Mouse (Mus musculus): ENCODE measurements around the gene Wdr90. TPM values are rescaled to one million over a fixed set of nuclear protein-coding genes. Genes with fewer than 3 reads are reported as not detected.
A peak's percentile ranks its signal among the peaks of the same experiment; 100 is the strongest.

Wdr90 gene
- polyA plus RNA-seq, 1 experiment from 2014 or later, result 22.4 TPM

DNA sequence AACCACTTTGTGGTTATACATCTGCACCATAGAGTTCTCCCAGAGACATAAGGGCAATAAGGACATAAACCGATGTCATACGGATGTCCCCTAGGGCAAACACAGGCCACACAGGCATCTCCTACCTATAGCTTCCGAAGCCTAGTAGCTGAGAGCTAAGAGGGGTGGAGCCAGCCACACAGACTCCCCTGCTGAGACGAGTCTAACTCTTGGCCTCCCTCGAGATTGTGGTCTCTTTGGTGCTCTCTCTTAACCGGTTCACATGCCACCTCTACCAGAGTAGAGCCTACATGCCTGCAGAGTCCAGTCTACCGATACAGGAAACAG is 6.2 kb upstream of the Wdr90 start:
- 16% methylated on average over 7 of the region's 7 CpGs for WGBS
- H3K4me3 ChIP-seq (replicated peaks), result peak overlapping the region; percentile 87
- no peaks in the 10 kb centered on the region for H3K9me3 ChIP-seq
- peaks cover 17% of the 10 kb centered on the region for H3K4me1 ChIP-seq (replicated peaks)
- H3K36me3 ChIP-seq, result no peaks in the 10 kb centered on the region
- peak overlapping the region; percentile 92 for H3K4me2 ChIP-seq (replicated peaks)
- peak overlapping the region; percentile 82; the same call in 1 of the 2 replicates for H3K9ac ChIP-seq (replicated peaks)
- H3K27me3 ChIP-seq, result peaks cover 9% of the 10 kb centered on the region; the same call in 1 of the 2 replicates
- no peak overlapping the region for H3K27ac ChIP-seq
- ATAC-seq, result no peak

DNA sequence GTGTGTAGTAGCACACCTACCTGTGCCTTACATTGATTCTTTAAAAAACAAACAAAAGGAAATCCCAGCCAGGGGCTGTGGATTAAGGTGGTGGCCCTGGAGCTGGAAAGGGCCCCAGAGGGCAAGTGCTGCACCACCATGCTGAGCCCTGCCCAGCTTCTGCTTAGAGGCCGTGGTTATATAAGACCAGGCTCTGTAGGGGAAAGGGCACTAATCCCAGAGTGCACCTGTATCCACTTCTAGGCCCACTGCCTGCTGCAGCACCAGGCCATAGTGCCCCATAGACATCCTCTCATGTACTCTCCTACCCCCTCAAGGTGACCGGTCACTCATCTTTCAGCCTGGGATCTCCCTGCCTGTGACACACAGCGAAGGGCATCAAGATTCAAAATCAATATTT is 4.9 kb upstream of the Wdr90 start:
- ATAC-seq, result no peak
- Histone ChIP-seq H3K27me3 (peaks cover 9% of the 10 kb centered on the region; the same call in 1 of the 2 replicates), H3K36me3 (no peaks in the 10 kb centered on the region), H3K4me3 (replicated peaks) (no peak overlapping the region), H3K4me1 (replicated peaks) (peaks cover 24% of the 10 kb centered on the region), H3K4me2 (replicated peaks) (no peak overlapping the region), H3K9me3 (no peaks in the 10 kb centered on the region), H3K9ac (replicated peaks) (no peak overlapping the region), H3K27ac (no peak overlapping the region)
- 89% methylated on average over 3 of the region's 3 CpGs for WGBS

DNA sequence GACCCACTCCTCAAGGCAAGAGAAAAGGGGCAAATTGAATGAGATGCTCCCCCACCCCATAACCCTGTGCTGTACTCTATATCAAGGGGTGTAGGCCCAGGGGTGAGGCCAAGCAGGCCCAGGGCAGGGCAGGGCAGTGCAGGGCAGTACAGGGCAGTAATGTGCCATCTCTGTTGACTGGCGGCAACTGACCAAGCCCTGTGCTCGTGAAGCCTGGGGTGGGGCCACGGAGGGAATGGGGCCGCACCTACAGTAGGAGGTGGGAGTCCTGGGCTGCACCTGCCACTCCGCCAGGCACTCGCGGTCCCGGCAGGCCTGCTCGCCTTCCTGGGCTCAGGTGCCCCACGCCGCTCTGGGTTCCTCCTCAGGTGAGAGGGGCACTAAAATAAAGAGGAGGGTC is 4.0 kb upstream of the Wdr90 start:
- no peaks in the 10 kb centered on the region for H3K36me3 ChIP-seq
- H3K27ac ChIP-seq, result no peak overlapping the region
- WGBS, result 90% methylated on average over 11 of the region's 11 CpGs
- H3K9ac ChIP-seq (replicated peaks), result no peak overlapping the region
- H3K4me1 ChIP-seq (replicated peaks), result peaks cover 33% of the 10 kb centered on the region
- peaks cover 9% of the 10 kb centered on the region; the same call in 1 of the 2 replicates for H3K27me3 ChIP-seq
- no peak for ATAC-seq
- H3K4me3 ChIP-seq (replicated peaks), result no peak overlapping the region
- H3K4me2 ChIP-seq (replicated peaks), result no peak overlapping the region
- H3K9me3 ChIP-seq, result no peaks in the 10 kb centered on the region

DNA sequence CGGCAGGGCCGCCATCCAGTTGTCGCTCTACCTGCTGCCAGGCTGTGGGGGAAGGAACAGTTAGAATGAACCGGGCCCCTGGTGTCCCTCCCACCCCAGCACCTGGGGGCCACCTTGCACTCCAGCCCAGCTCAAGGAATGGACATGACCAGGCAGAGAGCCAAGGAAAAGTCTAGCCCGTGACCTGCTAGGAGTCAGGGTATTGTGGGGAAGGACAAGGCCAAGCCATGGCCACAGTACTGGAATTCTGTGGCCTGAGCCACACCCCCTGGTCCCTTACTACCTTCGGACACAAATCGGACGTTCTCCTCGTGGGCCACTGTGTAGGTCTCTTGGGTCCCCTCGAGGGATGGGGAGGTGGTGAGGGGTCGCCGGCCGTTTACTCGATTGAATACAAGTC is 3.0 kb upstream of the Wdr90 start:
- Histone ChIP-seq H3K27ac (no peak overlapping the region), H3K4me3 (replicated peaks) (no peak overlapping the region), H3K9ac (replicated peaks) (no peak overlapping the region), H3K9me3 (no peaks in the 10 kb centered on the region), H3K4me1 (replicated peaks) (peaks cover 40% of the 10 kb centered on the region), H3K36me3 (no peaks in the 10 kb centered on the region), H3K27me3 (peaks cover 9% of the 10 kb centered on the region; the same call in 1 of the 2 replicates), H3K4me2 (replicated peaks) (no peak overlapping the region)
- no peak for ATAC-seq
- WGBS, result 91% methylated on average over 14 of the region's 14 CpGs

DNA sequence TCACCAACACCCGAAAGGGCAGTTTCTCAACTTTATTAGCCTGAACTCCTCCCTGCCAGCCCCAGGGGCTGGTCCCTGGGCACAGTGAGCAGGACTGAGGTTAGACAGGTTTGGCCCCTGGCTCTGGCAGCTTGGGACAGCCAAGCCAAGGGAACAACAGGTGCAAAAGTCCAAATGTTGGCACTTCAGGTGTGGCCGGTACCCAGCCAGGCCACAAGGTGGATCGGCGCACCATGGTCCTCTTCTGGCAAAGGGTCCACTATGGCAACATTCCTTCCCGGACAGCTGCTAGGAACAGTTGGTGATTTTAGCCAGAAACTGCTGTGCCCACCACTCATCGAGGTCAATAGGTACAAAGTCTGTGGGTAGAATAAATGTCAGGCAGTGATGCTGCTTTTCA is 2.4 kb upstream of the Wdr90 start:
- 94% methylated on average over 6 of the region's 6 CpGs for WGBS
- Histone ChIP-seq H3K4me1 (replicated peaks) (peaks cover 35% of the 10 kb centered on the region), H3K4me3 (replicated peaks) (no peak overlapping the region), H3K36me3 (no peaks in the 10 kb centered on the region), H3K27ac (no peak overlapping the region), H3K4me2 (replicated peaks) (no peak overlapping the region), H3K9me3 (no peaks in the 10 kb centered on the region), H3K27me3 (peaks cover 9% of the 10 kb centered on the region; the same call in 1 of the 2 replicates), H3K9ac (replicated peaks) (no peak overlapping the region)
- no peak for ATAC-seq

DNA sequence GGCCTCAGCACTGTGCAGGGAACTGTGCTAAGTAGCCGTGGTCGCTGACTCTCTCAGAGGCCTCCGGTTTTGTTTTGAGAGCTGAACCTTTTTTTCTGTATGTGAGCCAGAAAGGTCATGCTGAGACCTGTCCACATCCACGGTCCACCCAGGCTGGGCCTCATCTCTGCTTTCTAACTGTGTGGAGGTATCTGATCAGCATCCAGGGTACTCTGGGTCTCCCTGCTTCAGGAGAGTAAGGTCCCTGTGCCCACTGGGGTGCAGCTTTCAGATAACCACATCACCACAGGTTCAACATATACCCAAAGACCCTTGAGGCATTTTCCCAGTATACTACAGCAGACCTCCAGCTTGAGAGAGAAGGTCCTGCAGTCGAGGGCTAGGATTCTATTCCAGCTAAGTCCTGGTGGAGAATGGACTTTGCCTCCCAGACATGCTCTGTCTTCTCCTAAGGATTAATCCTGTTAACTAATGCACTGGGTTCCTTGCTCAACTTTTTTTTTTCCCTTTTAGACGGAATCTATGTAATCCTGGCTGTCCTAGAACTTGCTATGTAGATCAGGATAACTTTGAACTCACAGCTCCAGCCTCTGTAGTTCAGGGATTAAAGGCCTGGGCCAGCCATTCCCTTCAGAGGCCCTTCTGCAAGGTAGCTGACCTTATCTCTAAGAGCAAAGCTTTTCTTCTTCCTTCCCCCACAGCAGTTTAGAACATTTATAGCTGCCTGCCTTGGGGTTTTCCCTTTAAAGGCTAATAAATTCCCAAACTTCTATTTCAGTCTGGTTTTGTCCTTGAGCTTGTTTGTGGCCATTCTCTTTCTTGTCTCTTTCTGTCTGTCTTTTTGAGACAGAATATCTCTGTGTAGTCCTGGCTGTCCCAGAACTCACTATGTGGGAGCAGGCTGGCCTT is 657 bp upstream of the Wdr90 start:
- Histone ChIP-seq H3K4me1 (replicated peaks) (peaks cover 26% of the 10 kb centered on the region), H3K9ac (replicated peaks) (peak overlapping the region; percentile 88), H3K4me2 (replicated peaks) (peak overlapping the region; percentile 90), H3K4me3 (replicated peaks) (peak overlapping the region; percentile 69), H3K27me3 (0 out of 2 replicates have a peak, but pooled peaks cover 2% of the 10 kb centered on the region), H3K9me3 (no peaks in the 10 kb centered on the region), H3K27ac (peak overlapping the region; percentile 88), H3K36me3 (no peaks in the 10 kb centered on the region)
- 5% methylated on average over 6 of the region's 6 CpGs for WGBS
- peak; percentile 72; the same call in 1 of the 2 replicates for ATAC-seq

DNA sequence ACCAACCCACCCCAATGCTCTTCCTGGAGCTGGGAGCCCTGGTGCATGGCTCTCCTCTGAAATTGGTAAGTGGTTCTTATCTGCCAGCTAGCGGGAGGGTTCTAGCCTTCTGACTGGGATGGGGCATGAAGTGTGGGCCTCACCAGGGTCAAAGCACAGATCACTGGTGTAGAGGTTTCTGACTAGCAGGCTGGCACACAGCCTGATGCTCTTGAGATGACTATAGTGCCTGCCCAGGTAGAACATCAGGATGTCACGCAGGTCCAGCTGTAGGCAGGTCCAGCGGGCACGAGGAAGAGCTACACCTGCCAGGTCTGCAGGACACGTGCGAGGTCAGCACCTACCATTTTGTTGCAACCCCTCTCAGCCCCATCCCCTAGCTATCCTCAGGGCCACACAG is 1.1 kb downstream of the Wdr90 start:
- Histone ChIP-seq H3K4me3 (replicated peaks) (peak overlapping the region; percentile 69; the same call in 1 of the 2 replicates), H3K4me1 (replicated peaks) (peaks cover 26% of the 10 kb centered on the region), H3K9ac (replicated peaks) (peak overlapping the region; percentile 88; the same call in 1 of the 2 replicates), H3K36me3 (no peaks in the 10 kb centered on the region), H3K4me2 (replicated peaks) (peak overlapping the region; percentile 90), H3K9me3 (no peaks in the 10 kb centered on the region), H3K27me3 (no peaks in the 10 kb centered on the region), H3K27ac (no peak overlapping the region)
- WGBS, result 95% methylated on average over 6 of the region's 6 CpGs
- no peak for ATAC-seq

DNA sequence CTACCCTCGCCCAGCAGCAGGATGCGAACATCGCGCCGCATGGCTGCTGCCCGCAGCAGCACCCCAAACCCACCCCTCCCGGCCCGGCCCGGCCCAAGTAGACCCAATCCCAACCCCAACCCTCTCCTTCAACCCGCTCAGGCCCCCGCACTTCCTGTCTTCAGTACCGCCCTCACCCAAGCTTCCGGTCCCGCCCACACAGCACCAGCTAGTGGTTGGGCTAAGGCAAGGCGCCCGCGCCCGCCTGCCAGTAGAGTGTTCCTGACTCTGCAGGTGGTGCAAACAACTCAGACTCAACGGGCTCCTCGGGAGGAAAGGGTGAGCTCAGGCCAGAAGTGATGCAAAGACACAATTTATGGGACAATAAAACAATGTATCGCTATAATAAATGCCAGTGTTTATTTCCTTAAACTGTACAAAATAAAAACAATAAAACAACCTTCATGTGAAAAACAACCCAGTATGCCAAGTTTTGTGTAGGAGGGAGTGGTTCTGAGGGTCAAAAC is 16.9 kb downstream of the Wdr90 start, which contains the start of gene Rhot2:
TSS of gene Rhot2 (minus strand) at position 456 of the 506 bp plus-strand sequence.
- Histone ChIP-seq H3K9me3 (no peaks in the 10 kb centered on the region), H3K4me3 (replicated peaks) (peak within 1 kb of the TSS; percentile 92), H3K4me2 (replicated peaks) (peak within 1 kb of the TSS; percentile 90), H3K27me3 (no peaks in the 10 kb centered on the region), H3K36me3 (peaks cover 63% of the 10 kb centered on the region), H3K9ac (replicated peaks) (peak within 1 kb of the TSS; percentile 86), H3K4me1 (replicated peaks) (peaks cover 20% of the 10 kb centered on the region), H3K27ac (peak within 1 kb of the TSS; percentile 52)
- under 1% methylated on average over 21 of the region's 21 CpGs for WGBS
- ATAC-seq, result peak; percentile 96

DNA sequence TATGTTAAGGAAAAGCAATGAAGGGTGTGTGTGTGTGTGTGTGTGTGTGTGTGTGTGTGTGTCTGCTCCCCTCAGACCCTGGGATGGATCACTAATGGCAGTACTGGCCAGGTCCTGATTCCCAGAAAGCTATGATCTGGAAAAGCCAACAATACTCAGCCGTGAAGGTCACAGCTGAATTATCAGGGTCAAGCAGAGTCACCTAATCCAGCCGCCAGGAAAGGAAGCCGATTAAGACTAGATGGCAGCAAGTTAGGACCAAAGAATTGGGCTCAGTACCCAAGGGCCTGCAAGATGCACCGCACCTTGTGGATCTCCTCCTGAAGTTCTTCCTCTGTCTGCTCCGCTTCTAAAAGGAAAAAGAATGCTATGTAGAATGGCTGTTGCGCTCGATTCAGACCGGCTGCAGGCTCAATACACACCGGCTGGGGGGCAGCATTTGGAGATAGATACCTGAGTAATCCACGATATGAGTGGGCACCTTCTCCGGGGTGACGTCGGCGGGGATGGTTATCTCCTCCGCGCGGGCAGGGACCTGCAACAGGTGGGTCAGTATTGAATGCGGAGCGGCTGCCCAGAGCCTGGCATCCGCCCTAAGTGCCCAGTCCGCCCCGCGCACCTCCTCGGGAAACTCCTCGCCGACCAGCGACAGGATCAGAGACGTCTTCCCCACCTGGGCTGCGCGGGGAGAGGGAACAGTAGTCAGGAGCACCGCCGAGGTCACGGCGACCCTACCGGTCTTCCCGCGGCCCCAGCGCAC is 17.5 kb downstream of the Wdr90 start:
- peak overlapping the region; percentile 52; the same call in 1 of the 2 replicates for H3K27ac ChIP-seq
- peaks cover 20% of the 10 kb centered on the region for H3K4me1 ChIP-seq (replicated peaks)
- H3K9me3 ChIP-seq, result no peaks in the 10 kb centered on the region
- peak overlapping the region; percentile 90 for H3K4me2 ChIP-seq (replicated peaks)
- ATAC-seq, result peak; percentile 53
- 2% methylated on average over 38 of the region's 38 CpGs for WGBS
- H3K4me3 ChIP-seq (replicated peaks), result peak overlapping the region; percentile 92
- H3K27me3 ChIP-seq, result no peaks in the 10 kb centered on the region
- H3K36me3 ChIP-seq, result peaks cover 63% of the 10 kb centered on the region
- H3K9ac ChIP-seq (replicated peaks), result peak overlapping the region; percentile 86

DNA sequence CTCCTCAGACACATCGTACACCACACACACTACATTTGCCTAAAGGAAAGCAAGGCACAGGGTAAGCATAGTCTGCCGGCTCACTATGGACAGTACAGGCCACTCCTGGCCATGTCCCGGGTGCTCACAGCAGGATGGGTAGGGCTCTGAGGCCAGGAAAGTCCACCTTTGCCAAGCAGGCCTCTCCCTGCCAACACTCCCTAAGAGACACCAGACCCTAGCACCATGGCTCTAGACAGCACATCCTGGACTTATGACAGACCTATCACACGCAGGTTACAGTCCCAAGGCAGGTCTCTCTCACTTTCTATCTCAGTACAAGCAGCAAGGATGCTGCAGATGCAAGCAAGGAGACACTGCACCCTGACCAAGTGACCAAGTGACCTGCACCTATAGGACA is 18.2 kb downstream of the Wdr90 start:
- H3K36me3 ChIP-seq, result peaks cover 61% of the 10 kb centered on the region
- no peak overlapping the region for H3K27ac ChIP-seq
- H3K4me3 ChIP-seq (replicated peaks), result peak overlapping the region; percentile 92
- H3K4me1 ChIP-seq (replicated peaks), result peaks cover 24% of the 10 kb centered on the region
- WGBS, result 96% methylated on average over 4 of the region's 4 CpGs
- H3K27me3 ChIP-seq, result no peaks in the 10 kb centered on the region
- no peak for ATAC-seq
- H3K9ac ChIP-seq (replicated peaks), result peak overlapping the region; percentile 86
- no peaks in the 10 kb centered on the region for H3K9me3 ChIP-seq
- H3K4me2 ChIP-seq (replicated peaks), result peak overlapping the region; percentile 90

DNA sequence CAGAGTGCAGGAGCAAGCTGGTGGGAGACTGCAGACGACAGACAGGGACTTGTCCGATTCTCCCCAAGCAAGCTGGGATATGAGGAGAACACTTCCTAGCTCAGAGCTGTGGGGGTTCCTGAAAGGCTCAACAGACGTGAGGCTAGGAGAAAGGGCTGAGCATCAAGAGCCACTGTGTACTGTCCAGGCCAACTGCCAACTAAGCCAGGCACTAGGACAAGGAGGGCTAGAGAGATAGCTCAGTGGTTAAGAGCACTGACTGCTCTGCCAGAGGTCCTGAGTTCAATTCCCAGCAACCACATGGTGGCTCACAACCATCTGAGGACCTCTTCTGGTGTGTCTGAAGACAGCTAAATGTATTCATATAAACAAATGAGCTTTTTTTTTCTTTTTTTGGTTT is 18.8 kb downstream of the Wdr90 start:
- H3K36me3 ChIP-seq, result peaks cover 60% of the 10 kb centered on the region
- WGBS, result 73% methylated on average over 3 of the region's 3 CpGs
- no peak overlapping the region for H3K4me2 ChIP-seq (replicated peaks)
- peaks cover 30% of the 10 kb centered on the region for H3K4me1 ChIP-seq (replicated peaks)
- H3K4me3 ChIP-seq (replicated peaks), result no peak overlapping the region
- no peaks in the 10 kb centered on the region for H3K9me3 ChIP-seq
- ATAC-seq, result no peak
- no peaks in the 10 kb centered on the region for H3K27me3 ChIP-seq
- H3K27ac ChIP-seq, result no peak overlapping the region
- no peak overlapping the region for H3K9ac ChIP-seq (replicated peaks)

All from midbrain, embryonic 13.5 days (tissue).